Mouse (Mus musculus) spleen, adult 2 months (tissue): Measurements from ENCODE around the gene Slc5a1.

Experiments
- CTCF ChIP-seq: fragments of 200-500 bp; IDR thresholded peaks from 2 replicates; pipeline ENCODE4 v1.5.1; 2011; ENCODE audit warnings: mild to moderate bottlenecking, inconsistent platforms; ENCODE audit not compliant: insufficient read depth, insufficient read length, insufficient replicate concordance; ENCODE audit errors: extremely low read depth
- POLR2A ChIP-seq: fragments of 200-500 bp; IDR thresholded peaks from 2 replicates; pipeline ENCODE4 v1.6.1; 2011; ENCODE audit warnings: low read depth, low read length, inconsistent platforms

DNA sequence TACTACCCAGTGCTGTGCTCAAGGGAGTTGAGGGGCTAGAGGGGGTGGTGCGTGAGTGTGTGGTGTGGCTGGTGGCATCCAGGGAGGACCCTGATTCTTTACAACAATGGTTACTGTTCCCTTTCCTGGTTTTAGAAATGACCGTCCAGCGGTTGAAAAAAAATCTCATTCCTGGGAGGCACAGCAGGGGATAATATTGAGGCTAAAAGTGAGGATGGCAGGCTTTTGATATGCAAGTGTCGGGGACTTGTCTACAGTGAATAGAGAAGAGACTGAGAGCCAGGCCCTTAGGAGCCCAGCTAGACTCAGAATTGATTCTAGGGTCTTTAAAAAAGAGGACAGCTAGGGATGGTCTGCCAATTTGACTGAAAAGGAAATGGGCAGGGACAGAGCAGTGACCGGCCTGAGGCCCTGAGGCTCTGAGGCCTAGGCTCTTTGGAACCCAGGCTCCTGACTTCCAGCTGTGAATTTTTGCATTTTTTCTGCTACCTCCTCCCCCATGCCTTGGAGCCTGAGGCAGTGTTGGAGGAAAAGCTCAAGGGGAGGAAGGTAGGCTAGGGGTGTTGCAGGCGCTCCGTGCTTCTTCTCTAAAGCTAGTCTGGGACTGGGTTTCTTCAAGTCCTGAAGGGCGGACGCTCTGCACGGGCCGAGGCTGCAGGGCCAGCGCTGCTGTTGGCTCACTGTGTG, 1.5 kb upstream of the Slc5a1 start:
- TF ChIP-seq CTCF (no peak), POLR2A (no peak)
